ENCODE assay signal across 10 mouse cellular contexts in genomic region chr3:52048082-52048481, GRCm38 (mm10). TPM values are rescaled to one million over a fixed set of nuclear protein-coding genes. Genes with fewer than 3 reads are reported as not detected.
DNase-seq lines count a peak whose midpoint lies in the region; ATAC-seq and TF ChIP-seq lines count a peak whose summit lies in the region.
"Had no signal": no experiment of that assay in that cellular context is flagged by ENCODE, and none has a peak within 500 bp of the region (broad histone marks: within the 10 kb centered on the region; RNA-seq: fewer than 3 reads in every experiment).

No protein-coding gene starts in this region.

- no peak for DNase-seq in gastrocnemius, adult 2 months
- no peak for DNase-seq in gastrocnemius, postnatal 4 days (ENCODE audit: low spot score in 2 of 2)
- peak; percentile 50 for DNase-seq in lung, embryonic 14.5 days
- no peak for DNase-seq in lung, postnatal 25 days (ENCODE audit: low spot score)
- no peak for DNase-seq in ovary, adult 18-20 months (ENCODE audit: low spot score)
- no peak for DNase-seq in yolk sac, embryonic 10.5 days (ENCODE audit: low spot score)
- DNase-seq: cerebellum, postnatal 36 days; right cerebral cortex, postnatal 4 days had no signal

- 75% methylated on average over 14 of the region's 14 CpGs for WGBS in lung, embryonic 14.5 days
- WGBS in macrophage (ENCODE audit: missing documents), result 72% methylated on average over 14 of the region's 14 CpGs

- no peak overlapping the region for H3K9ac ChIP-seq in lung, embryonic 14.5 days

- H3K9me3 ChIP-seq in lung, embryonic 14.5 days (ENCODE audit: low read depth, low read length), result no peaks in the 10 kb centered on the region

- H3K27me3 ChIP-seq in lung, embryonic 14.5 days (ENCODE audit: insufficient read depth, low read length), result no peaks in the 10 kb centered on the region

- no peak for TF ChIP-seq CTCF in gastrocnemius, adult 2 months (IDR thresholded peaks at IDR 0.05)
- no peak for TF ChIP-seq CTCF in lung, embryonic 14.5 days (IDR thresholded peaks at IDR 0.05; ENCODE audit: low read depth)

- no peaks in the 10 kb centered on the region for H3K36me3 ChIP-seq in lung, embryonic 14.5 days (ENCODE audit: insufficient read depth)
- no peaks in the 10 kb centered on the region for H3K36me3 ChIP-seq in macrophage (ENCODE audit: inconsistent target)

- intact Hi-C loops in gastrocnemius, adult 2 months (cut with DNase I), result no loop called here

- H3K4me1 ChIP-seq in lung, embryonic 14.5 days (ENCODE audit: insufficient read depth), result peaks cover 39% of the 10 kb centered on the region

- no peak for ATAC-seq in lung, embryonic 14.5 days (ENCODE audit: insufficient read depth)
- peak; percentile 13 for ATAC-seq in activated CD4-positive, CD25-positive, alpha-beta regulatory T cell, adult 4 months

- no peak overlapping the region for H3K4me3 ChIP-seq in gastrocnemius, adult 2 months
- H3K4me3 ChIP-seq in lung, embryonic 14.5 days (ENCODE audit: low read depth, low read length), result no peak overlapping the region
- no peak overlapping the region for H3K4me3 ChIP-seq in macrophage (ENCODE audit: inconsistent target)

- no peak overlapping the region for H3K4me2 ChIP-seq in lung, embryonic 14.5 days

- 0 out of 2 replicates have a peak overlapping the region, but pooled peaks have one; percentile 89 for H3K27ac ChIP-seq in gastrocnemius, adult 2 months
- H3K27ac ChIP-seq in lung, embryonic 14.5 days (ENCODE audit: low read depth), result peak overlapping the region; percentile 98; the same call in 1 of the 2 replicates
- H3K27ac ChIP-seq in macrophage, result peak overlapping the region; percentile 72

- no peaks in the 10 kb centered on the region for H3K79me2 ChIP-seq in macrophage (ENCODE audit: inconsistent target)

RNA-seq across cellular contexts. Expression of gene Maml3, which starts 56.8 kb away (rescaled TPM):
- 1 to 10 TPM; 2.0 to 2.5 TPM for total RNA-seq in gastrocnemius, adult 2 months (2021)
- total RNA-seq in gastrocnemius, postnatal 4 days (2021), result 1 to 10 TPM; 6.5 to 7.3 TPM
- polyA plus RNA-seq in lung, embryonic 14.5 days (2014; fragmentation: Nextera tagmentation; extraction: Ambion mirVana), result 8.4 and 9.1 TPM in 2 replicates
- under 1 TPM; 0.55 to 0.67 TPM for polyA plus RNA-seq in activated CD4-positive, CD25-positive, alpha-beta regulatory T cell, adult 4 months (2017; shearing (Covaris generic))
- 1 to 10 TPM; 1.2 to 9.8 (median 4.1) TPM for total RNA-seq in macrophage (2018; cell fraction: chromatin; rRNA removed)
- total RNA-seq in macrophage (2018; cell fraction: cytosol; rRNA removed), result 1 to 10 TPM in 1 of 26 experiments, under 1 TPM in 25; 0.19 to 1.0 (median 0.51) TPM
- 10 to 100 TPM in 1 of 26 experiments, 1 to 10 TPM in 22, under 1 TPM in 3; 0.72 to 21.2 (median 2.8) TPM for total RNA-seq in macrophage (2018; cell fraction: nucleus; rRNA removed)
- 0.50 to 3.3 TPM (median 0.72 TPM) in 3 replicates for polyA plus RNA-seq in macrophage (2018)
